Mouse (Mus musculus) liver, embryonic 15.5 days (tissue): Measurements from ENCODE around the gene Grb2. TPM values are rescaled to one million over a fixed set of nuclear protein-coding genes. Genes with fewer than 3 reads are reported as not detected.
"Not testable (repeated sequence)": the region's sequence is repeated elsewhere in the genome, so short reads cannot be mapped to it uniquely, and the experiment has no call there.

Source experiments
- ATAC-seq: fragments of 200-750 bp; cut with Nextera tagmentation; 2 replicates; pipeline ENCODE4 v1.8.0; 2017; ENCODE audit warnings: moderate number of reproducible peaks, mild to moderate bottlenecking, moderate library complexity; ENCODE audit not compliant: insufficient read depth
- H3K27ac ChIP-seq: fragments of 300-500 bp; sonication (generic); replicated peaks from 2 replicates; pipeline ENCODE4 v1.5.1; 2015; ENCODE audit warnings: mild to moderate bottlenecking, inconsistent platforms
- H3K27me3 ChIP-seq: fragments of 300-500 bp; sonication (generic); 2 replicates; pipeline ENCODE4 v1.6.1; 2015; ENCODE audit warnings: mild to moderate bottlenecking, inconsistent platforms
- H3K36me3 ChIP-seq: fragments of 300-500 bp; sonication (generic); replicated peaks from 2 replicates; pipeline ENCODE4 v1.6.1; 2015; ENCODE audit warnings: moderate library complexity, mild to moderate bottlenecking, inconsistent platforms
- H3K4me1 ChIP-seq: fragments of 300-500 bp; sonication (generic); replicated peaks from 2 replicates; pipeline ENCODE4 v1.6.1; 2015; ENCODE audit warnings: inconsistent platforms
- H3K4me2 ChIP-seq: fragments of 300-500 bp; sonication (generic); 2 replicates; pipeline ENCODE4 v1.6.1; 2015; ENCODE audit warnings: moderate library complexity, mild to moderate bottlenecking, inconsistent platforms
- H3K4me3 ChIP-seq: fragments of 300-500 bp; sonication (generic); replicated peaks from 2 replicates; pipeline ENCODE4 v1.5.1; 2015; ENCODE audit warnings: mild to moderate bottlenecking, inconsistent platforms
- H3K9ac ChIP-seq: fragments of 300-500 bp; sonication (generic); 2 replicates; pipeline ENCODE4 v1.6.1; 2015; ENCODE audit warnings: moderate library complexity, mild to moderate bottlenecking, inconsistent platforms
- H3K9me3 ChIP-seq: fragments of 300-500 bp; sonication (generic); replicated peaks from 2 replicates; pipeline ENCODE4 v1.6.1; 2016; ENCODE audit warnings: inconsistent platforms
- WGBS: fragments of 180-500 bp; shearing (Covaris S2); methylation state at CpG from one replicate; pipeline ENCODE4 v1.1.7; 2015; ENCODE audit warnings: mixed read lengths; ENCODE audit not compliant: insufficient replicate concordance; 5-methylcytosine and 5-hydroxymethylcytosine counted together
- polyA plus RNA-seq: library from polyadenylated mRNA; unstranded; fragments of >200 nt; fragmentation: Nextera tagmentation; extraction: Ambion mirVana; gene quantifications from 2 replicates; pipeline ENCODE4 v1.2.1, GENCODE M21; 2015

Gene Grb2
- polyA plus RNA-seq, 1 experiment from 2014 or later, result 55.8 TPM

DNA sequence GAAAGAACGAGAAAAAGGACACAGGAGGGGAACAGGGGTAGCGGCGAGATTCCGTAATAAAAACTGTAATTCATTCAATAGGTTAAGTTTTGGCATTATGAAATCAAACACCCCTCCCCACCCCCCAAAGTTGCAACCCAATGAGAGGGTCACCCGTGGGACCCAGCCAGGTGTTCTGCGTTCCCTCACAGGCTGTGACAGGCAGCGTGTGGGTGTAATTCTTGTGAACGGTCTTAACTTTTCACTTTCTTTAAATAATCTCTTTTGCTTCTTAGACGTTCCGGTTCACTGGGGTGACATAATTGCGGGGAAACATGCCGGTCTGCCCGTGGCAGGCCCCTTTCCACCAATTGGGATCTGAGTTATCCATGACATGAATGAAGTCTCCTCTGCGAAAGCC lies 62.9 kb downstream of the Grb2 start:
- WGBS, result 87% methylated on average over 14 of the region's 14 CpGs
- Histone ChIP-seq H3K4me1 (peaks cover 16% of the 10 kb centered on the region), H3K36me3 (peaks cover 63% of the 10 kb centered on the region)
- H3K9me3 ChIP-seq, ATAC-seq, H3K27me3 ChIP-seq, H3K4me3 ChIP-seq, H3K27ac ChIP-seq, H3K4me2 ChIP-seq, H3K9ac ChIP-seq: not testable (repeated sequence)

DNA sequence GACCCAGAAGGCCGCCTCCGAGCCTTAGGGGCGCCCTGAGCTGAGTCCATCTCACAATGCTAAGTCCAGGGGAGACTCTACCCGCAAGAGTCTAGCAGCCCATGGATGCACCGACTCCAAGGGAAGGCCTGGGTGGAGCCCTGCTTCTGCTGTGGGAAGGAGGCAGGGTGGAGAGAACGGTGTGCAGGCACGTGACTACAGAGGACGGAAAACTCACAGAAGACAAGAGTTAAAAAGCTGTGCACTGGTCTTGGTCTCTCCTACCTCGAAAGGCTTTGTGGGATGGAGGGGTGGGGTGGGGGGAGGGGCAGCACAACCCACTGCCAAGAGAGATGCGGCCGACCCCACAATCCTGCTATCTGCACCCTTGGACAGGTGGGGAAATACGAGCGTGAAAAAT lies 64.1 kb downstream of the Grb2 start:
- H3K4me1 ChIP-seq, result peaks cover 16% of the 10 kb centered on the region
- H3K9ac ChIP-seq, result no peak overlapping the region
- H3K4me3 ChIP-seq, result no peak overlapping the region
- no peak overlapping the region for H3K27ac ChIP-seq
- ATAC-seq, result no peak
- WGBS, result 74% methylated on average over 13 of the region's 13 CpGs
- H3K36me3 ChIP-seq, result peaks cover 52% of the 10 kb centered on the region
- H3K4me2 ChIP-seq, result no peak overlapping the region
- no peaks in the 10 kb centered on the region for H3K27me3 ChIP-seq
- H3K9me3 ChIP-seq, result no peaks in the 10 kb centered on the region

DNA sequence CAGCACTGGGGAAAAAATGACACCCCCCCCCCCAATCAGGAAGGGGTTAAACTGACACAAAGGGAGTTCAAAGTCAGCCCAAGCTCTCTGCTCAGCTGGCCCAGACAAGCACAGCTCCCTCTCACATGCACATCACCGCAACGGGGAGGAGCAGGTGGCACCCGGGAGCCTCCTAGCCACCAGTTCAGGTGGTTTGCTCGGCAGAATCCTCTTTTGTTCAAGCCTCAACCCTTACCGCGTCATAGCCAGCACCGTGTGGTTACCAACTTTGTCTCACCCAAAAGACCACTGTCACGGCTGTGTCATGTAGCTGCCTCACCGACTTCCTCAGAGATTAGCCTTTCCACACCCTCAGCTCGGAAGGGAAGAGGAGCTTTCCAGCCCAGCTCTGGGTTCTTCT lies 65.1 kb downstream of the Grb2 start:
- Histone ChIP-seq H3K4me1 (peaks cover 16% of the 10 kb centered on the region), H3K27me3 (no peaks in the 10 kb centered on the region), H3K4me2 (no peak overlapping the region), H3K4me3 (no peak overlapping the region), H3K36me3 (peaks cover 42% of the 10 kb centered on the region), H3K9ac (no peak overlapping the region), H3K9me3 (no peaks in the 10 kb centered on the region), H3K27ac (no peak overlapping the region)
- no peak for ATAC-seq
- WGBS, result 45% methylated on average over 10 of the region's 10 CpGs

DNA sequence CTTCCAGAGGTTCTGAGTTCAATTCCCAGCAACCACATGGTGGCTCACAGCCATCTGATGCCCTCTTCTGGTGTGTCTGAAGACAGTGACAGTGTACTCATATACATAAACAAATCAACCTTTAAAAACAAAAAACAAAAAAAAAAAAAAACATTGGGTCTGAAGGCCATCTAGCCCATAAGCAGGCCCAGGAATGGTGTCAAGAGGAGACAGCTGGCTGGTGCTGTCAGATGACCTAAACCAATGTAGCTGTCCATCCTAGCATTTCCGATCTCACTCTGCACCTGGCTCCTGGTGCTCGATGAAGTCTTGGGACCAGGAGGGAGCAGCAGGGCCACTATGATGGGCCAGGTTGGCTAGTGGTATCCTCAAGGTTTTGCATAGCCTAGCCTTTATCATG lies 65.7 kb downstream of the Grb2 start:
- 91% methylated on average over 2 of the region's 2 CpGs for whole genome bisulfite sequencing
- Histone ChIP-seq H3K4me3 (no peak overlapping the region), H3K4me2 (no peak overlapping the region), H3K9ac (no peak overlapping the region), H3K27me3 (no peaks in the 10 kb centered on the region), H3K36me3 (peaks cover 36% of the 10 kb centered on the region), H3K4me1 (peaks cover 16% of the 10 kb centered on the region), H3K27ac (no peak overlapping the region), H3K9me3 (no peaks in the 10 kb centered on the region)
- ATAC-seq, result no peak

DNA sequence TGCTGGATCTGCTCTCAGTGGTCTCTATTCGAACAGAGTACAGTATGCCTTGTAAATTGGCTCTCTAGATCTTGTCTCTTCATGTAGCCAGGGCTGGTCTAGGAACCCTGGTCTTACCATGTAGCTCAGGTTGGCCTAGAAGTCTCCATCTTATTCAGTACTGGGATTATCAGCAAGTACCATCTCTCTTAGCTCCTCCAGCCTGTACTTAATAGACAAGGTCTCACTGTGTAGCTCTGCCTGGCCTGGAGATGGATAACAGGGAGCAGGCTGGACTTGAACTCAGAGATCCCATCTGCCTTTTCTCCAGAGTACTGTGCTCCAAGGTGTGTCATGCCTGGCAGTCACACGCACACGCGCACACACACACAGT lies 66.7 kb downstream of the Grb2 start:
- 84% methylated on average over 4 of the region's 4 CpGs for WGBS
- Histone ChIP-seq H3K4me1 (peaks cover 16% of the 10 kb centered on the region), H3K27me3 (no peaks in the 10 kb centered on the region), H3K4me3 (no peak overlapping the region), H3K9ac (no peak overlapping the region), H3K9me3 (no peaks in the 10 kb centered on the region), H3K36me3 (peaks cover 27% of the 10 kb centered on the region), H3K4me2 (no peak overlapping the region), H3K27ac (no peak overlapping the region)
- no peak for ATAC-seq

DNA sequence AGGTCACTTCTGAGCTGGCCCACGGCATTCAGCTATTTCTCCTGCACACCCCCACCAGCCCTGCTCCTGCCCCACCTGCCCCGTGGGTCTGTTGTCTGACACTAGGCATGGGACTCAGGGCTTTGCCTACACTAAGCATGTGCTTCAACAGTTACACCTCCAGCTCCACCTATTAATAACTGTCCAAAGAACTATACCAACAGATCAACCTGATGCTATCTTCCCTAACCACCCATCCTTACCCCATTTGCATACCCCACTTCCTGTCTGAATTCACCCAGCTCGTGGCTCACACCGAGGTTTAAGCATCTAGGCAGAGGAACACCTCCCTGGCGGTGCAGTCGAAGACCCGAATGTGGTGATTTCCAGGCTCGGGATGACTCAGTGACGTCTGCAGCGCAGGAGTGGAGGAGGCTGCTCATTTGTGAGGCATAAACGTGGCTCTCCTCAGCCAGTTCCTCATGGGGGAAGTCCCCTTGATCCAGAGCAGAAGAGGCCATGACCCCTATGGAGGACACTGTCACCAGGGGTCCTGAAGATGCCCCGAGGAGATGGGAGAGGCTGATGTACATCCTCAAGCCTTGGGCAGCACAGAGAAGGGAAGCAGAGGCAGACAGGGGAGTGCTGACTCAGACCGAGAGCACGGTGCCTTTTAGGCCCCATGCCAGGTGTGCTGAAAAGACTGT lies 67.3 kb downstream of the Grb2 start:
- ATAC-seq, result no peak
- WGBS, result 15% methylated on average over 14 of the region's 14 CpGs
- no peak overlapping the region for H3K27ac ChIP-seq
- H3K9me3 ChIP-seq, result no peaks in the 10 kb centered on the region
- H3K36me3 ChIP-seq, result peaks cover 23% of the 10 kb centered on the region
- no peak overlapping the region for H3K9ac ChIP-seq
- H3K4me2 ChIP-seq, result no peak overlapping the region
- H3K4me3 ChIP-seq, result no peak overlapping the region
- H3K4me1 ChIP-seq, result peaks cover 16% of the 10 kb centered on the region
- no peaks in the 10 kb centered on the region for H3K27me3 ChIP-seq

DNA sequence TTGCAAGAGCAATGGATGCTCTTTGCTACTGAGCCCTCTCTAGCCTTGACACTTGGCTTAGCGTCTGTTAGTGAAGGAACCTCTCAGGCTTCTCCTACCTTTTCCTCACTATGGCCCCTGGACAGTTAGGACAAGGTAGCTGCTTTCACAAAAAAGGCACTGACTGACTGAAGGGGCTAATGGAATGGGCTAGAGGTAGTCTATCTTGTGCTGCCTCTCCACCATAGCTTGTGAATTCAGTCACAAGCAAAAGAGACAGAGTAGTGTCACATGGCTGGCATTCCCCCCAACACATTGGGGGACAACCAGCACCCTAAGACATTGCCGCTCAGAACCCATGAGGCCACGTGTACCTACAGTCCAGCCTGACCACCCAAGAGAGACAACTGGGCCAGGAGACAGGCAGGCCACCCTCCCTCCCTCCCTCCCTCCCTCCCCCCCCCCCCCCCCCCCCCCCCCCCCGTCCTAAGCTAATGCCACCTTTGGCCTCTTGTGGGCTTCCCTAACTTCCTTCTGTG lies 68.0 kb downstream of the Grb2 start:
- no peak for ATAC-seq
- no peak overlapping the region for H3K4me2 ChIP-seq
- H3K9ac ChIP-seq, result no peak overlapping the region
- H3K27me3 ChIP-seq, result no peaks in the 10 kb centered on the region
- H3K27ac ChIP-seq, result no peak overlapping the region
- H3K4me3 ChIP-seq, result no peak overlapping the region
- H3K9me3 ChIP-seq, result no peaks in the 10 kb centered on the region
- 48% methylated on average over 3 of the region's 4 CpGs for WGBS
- H3K4me1 ChIP-seq, result peaks cover 16% of the 10 kb centered on the region
- H3K36me3 ChIP-seq, result peaks cover 17% of the 10 kb centered on the region

DNA sequence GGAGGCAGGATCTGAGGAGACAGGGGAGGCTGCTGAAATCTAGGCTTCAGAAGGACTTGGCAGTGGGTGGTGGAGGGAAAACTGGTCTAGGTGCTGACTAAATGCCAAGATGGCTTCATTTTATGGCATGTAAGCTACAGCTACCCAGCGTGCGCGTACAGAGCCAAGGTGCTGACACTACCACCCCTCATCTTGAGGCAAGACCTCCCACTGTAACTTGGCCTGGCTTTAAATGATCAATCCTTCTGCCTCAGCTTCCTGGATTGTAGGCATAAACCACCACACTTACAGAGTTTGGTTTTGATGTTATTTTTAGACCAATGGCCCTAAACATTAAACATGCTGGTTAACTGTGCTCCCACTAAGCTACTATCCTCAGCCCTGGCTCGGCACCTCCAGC lies 68.9 kb downstream of the Grb2 start:
- Histone ChIP-seq H3K4me3 (no peak overlapping the region), H3K27me3 (no peaks in the 10 kb centered on the region), H3K36me3 (peaks cover 10% of the 10 kb centered on the region), H3K4me1 (peaks cover 16% of the 10 kb centered on the region), H3K27ac (no peak overlapping the region; the same call in 1 of the 2 replicates), H3K9ac (no peak overlapping the region), H3K4me2 (no peak overlapping the region), H3K9me3 (no peaks in the 10 kb centered on the region)
- WGBS, result 73% methylated on average over 4 of the region's 4 CpGs
- no peak for ATAC-seq

DNA sequence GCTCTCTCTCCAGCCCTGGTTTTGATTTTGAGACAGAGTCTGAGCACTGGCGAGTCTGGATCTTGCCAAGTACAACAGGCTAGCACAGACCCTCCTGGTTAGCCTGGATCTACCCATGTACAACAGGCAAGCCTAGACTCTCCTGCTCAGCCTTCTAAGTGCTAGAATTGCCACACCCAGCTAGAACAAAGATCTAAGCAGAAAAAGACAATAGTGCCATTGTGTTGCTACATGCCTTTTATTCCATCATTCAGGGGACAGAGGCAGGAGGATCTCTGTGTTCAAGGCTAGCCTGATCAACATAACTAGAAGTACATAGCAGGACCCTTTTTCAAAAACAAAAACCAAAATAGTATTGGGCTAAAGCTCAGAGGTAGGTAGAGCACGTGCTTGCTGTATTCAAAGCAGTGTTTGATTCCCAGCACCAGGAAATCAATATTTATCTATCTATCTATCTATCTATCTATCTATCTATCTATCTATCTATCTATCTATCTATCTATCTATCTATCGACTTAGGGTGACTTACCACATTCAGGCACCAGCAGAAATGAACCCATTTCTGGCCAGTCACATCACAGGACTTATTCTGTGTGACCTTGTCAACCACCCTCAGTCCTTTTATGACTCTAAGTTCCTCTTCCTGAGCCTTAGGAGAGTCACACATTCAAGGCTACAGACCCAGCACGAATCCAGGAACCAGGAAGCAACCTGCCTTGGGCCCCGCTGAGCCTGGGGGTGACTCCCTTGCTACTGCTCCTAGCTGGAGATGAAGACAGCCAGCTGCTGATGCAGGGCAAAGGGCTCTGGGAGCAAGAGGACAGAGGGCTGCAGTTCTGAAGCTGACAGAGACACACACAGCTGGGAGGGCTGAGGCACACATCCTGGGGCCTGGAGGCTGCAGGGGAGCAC lies 69.6 kb downstream of the Grb2 start:
- H3K27ac ChIP-seq, result no peak overlapping the region; the same call in 1 of the 2 replicates
- H3K4me3 ChIP-seq, result no peak overlapping the region
- H3K36me3 ChIP-seq, result peaks cover 5% of the 10 kb centered on the region
- H3K27me3 ChIP-seq, result no peaks in the 10 kb centered on the region
- H3K4me2 ChIP-seq, result no peak overlapping the region
- no peak overlapping the region for H3K9ac ChIP-seq
- peaks cover 16% of the 10 kb centered on the region for H3K4me1 ChIP-seq
- WGBS, result 43% methylated on average over 5 of the region's 5 CpGs
- H3K9me3 ChIP-seq, result no peaks in the 10 kb centered on the region
- ATAC-seq, result no peak

DNA sequence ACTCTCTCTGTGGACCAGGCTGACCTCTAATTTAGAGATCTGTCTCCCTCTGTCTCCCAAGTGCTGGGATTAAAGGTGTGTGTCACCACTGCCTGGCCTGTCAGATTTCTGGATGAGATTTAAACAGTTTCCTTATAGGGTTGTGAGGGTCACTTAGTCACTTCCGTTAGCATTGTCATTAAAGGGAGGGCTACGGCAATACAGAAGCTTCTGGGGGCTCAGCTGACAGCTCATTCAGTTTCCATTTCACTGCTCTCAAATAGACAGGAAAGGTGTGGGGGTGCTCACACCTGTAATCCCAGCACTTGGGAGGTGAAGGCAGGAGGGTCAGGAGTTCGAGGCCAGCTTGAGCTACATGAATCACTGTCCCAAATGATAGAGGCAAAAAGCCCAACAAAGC lies 71.4 kb downstream of the Grb2 start:
- no peaks in the 10 kb centered on the region for H3K36me3 ChIP-seq
- ATAC-seq, result no peak
- no peak overlapping the region for H3K4me3 ChIP-seq
- H3K9me3 ChIP-seq, result no peaks in the 10 kb centered on the region
- no peak overlapping the region for H3K9ac ChIP-seq
- H3K4me2 ChIP-seq, result no peak overlapping the region
- peaks cover 13% of the 10 kb centered on the region for H3K4me1 ChIP-seq
- no peaks in the 10 kb centered on the region for H3K27me3 ChIP-seq
- 62% methylated on average over 3 of the region's 3 CpGs for WGBS
- no peak overlapping the region for H3K27ac ChIP-seq

DNA sequence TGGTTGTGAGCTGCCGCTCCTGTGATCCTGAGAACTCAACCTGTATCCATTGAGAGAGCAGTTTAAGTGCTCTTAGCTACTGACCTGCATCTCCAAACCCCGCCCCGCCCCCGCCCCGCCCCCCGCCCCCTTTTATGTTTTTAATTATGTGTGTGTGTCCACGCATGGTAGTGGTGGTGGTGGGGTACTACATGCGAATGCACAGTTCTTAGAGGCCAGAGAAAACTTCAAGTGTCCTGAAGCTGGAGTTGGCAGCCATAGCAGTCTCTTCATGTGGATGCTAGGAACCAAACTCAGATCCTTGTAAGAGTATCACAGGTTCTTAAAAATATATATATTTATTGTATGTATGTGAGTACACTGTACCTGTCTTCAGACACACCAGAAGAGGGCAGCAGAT lies 72.9 kb downstream of the Grb2 start:
- WGBS, result 55% methylated on average over 8 of the region's 8 CpGs
- Histone ChIP-seq H3K4me2 (no peak overlapping the region), H3K9me3 (no peaks in the 10 kb centered on the region), H3K4me1 (peaks cover 13% of the 10 kb centered on the region), H3K36me3 (no peaks in the 10 kb centered on the region), H3K4me3 (no peak overlapping the region), H3K9ac (no peak overlapping the region), H3K27me3 (no peaks in the 10 kb centered on the region), H3K27ac (no peak overlapping the region)
- ATAC-seq, result no peak
